Comparison of ENCODE assay signal across 9 mouse cellular contexts in genomic region chr1:16798292-16798691, GRCm38 (mm10).
DNase-seq lines count a peak whose midpoint lies in the region; ATAC-seq and TF ChIP-seq lines count a peak whose summit lies in the region.
"Had no signal": no experiment of that assay in that cellular context is flagged by ENCODE, and none has a peak within 500 bp of the region (broad histone marks: within the 10 kb centered on the region; RNA-seq: fewer than 3 reads in every experiment).

No protein-coding gene starts in this region.

- H3K9ac ChIP-seq in hindbrain, embryonic 15.5 days, result no peak overlapping the region

- H3K9me3 ChIP-seq in G1E (replicated peaks), result no peaks in the 10 kb centered on the region
- no peaks in the 10 kb centered on the region for H3K9me3 ChIP-seq in hindbrain, embryonic 15.5 days

- ATAC-seq in G1E (ENCODE audit: extremely low read depth, insufficient number of reproducible peaks, low FRiP score, poor library complexity, severe bottlenecking), result peak; percentile 49
- ATAC-seq in frontal cortex, adult (ENCODE audit: low TSS enrichment), result peak; percentile 96
- 0 out of 2 replicates have a peak, but pooled peaks have one; percentile 73 for ATAC-seq in hindbrain, embryonic 15.5 days (ENCODE audit: low FRiP score, low read depth)

- peak; percentile 11 for DNase-seq in G1E (ENCODE audit: low spot score)
- DNase-seq in cerebellum, adult 18-20 months, result peak; percentile 89 to 93
- peak; percentile 56 to 95 for DNase-seq in layer of hippocampus, postnatal 25 days (ENCODE audit: extremely low spot score in 1 of 2, low spot score in 1 of 2)
- DNase-seq in lung, postnatal 25 days (ENCODE audit: low spot score), result peak; percentile 73
- DNase-seq in retina, postnatal 7 days (ENCODE audit: low read depth, low spot score), result peak; percentile 30
- DNase-seq in urinary bladder, adult 2 months (ENCODE audit: low spot score), result peak; percentile 51

- H3K27ac ChIP-seq in hindbrain, embryonic 15.5 days (replicated peaks), result no peak overlapping the region

- 73% methylated on average over 6 of the region's 6 CpGs for WGBS in hindbrain, embryonic 15.5 days

- no peaks in the 10 kb centered on the region for H3K36me3 ChIP-seq in G1E (replicated peaks)
- H3K36me3 ChIP-seq in hindbrain, embryonic 15.5 days, result no peaks in the 10 kb centered on the region

- H3K4me3 ChIP-seq in G1E (ENCODE audit: low read depth, low read length), result no peak overlapping the region
- H3K4me3 ChIP-seq in hindbrain, embryonic 15.5 days, result no peak overlapping the region
- H3K4me3 ChIP-seq: erythroblast, embryonic 14.5 days had no signal

- H3K27me3 ChIP-seq in G1E (ENCODE audit: insufficient read depth, low read length), result no peaks in the 10 kb centered on the region
- no peaks in the 10 kb centered on the region for H3K27me3 ChIP-seq in hindbrain, embryonic 15.5 days

- no peak overlapping the region for H3K4me2 ChIP-seq in hindbrain, embryonic 15.5 days

- H3K4me1 ChIP-seq in G1E (ENCODE audit: insufficient read depth, low read depth, low read length), result no peaks in the 10 kb centered on the region
- H3K4me1 ChIP-seq in hindbrain, embryonic 15.5 days (replicated peaks), result no peaks in the 10 kb centered on the region

- peak; percentile 70 for TF ChIP-seq CTCF in G1E (IDR thresholded peaks at IDR 0.05; ENCODE audit: low read depth, low read length)

Comparison
In these comparisons a context has a peak if more than half of its experiments do, and no peak if none do; other contexts are left out.
1. DNase-seq: peak in every context shown above with its lines; median percentile 91 in cerebellum, adult 18-20 months; 76 in layer of hippocampus, postnatal 25 days; 73 in lung, postnatal 25 days; 51 in urinary bladder, adult 2 months; 30 in retina, postnatal 7 days; 11 in G1E.